Mouse (Mus musculus): ENCODE measurements around the gene Mta1.

The Mta1 gene

DNA sequence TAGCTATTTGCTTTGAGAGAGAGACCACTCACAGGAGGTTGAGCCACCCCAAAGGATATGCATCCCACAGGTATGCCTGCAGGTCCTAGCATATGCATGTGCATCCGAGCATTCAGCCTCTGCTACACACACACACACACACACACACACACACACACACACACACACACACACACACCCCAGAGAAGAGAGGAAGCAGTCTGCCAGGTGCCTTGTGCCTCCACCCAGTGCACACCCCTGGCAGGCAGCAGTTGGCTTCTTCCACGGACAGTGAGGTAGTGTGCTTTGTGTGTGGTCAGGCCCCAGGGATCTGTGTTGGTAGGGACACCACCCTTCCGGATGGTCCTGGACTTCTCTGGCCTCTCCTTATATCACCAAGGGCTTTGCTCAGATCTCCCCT lies 51.8 kb downstream of the Mta1 start:
- no peak for DNase-seq

DNA sequence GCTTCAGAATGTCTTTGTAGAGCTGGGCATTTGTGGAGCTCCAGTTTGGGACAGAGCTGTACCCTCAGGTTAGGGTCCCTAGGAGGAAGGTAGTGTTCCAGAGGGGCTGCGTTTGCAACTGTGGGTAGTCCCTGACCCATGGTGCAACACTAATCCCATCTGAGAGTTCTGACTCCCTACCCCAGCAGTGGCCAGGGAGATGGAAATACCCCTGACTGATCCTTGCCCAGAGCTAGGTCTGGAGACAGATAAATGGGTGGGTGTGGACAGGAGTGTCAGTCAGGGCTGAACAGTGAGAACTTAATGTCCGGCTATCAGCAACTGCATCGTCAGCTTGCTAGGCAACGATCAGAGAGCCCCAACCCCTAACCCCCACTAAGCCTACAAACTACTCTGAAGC lies 52.5 kb downstream of the Mta1 start:
- no peak for DNase-seq

DNA sequence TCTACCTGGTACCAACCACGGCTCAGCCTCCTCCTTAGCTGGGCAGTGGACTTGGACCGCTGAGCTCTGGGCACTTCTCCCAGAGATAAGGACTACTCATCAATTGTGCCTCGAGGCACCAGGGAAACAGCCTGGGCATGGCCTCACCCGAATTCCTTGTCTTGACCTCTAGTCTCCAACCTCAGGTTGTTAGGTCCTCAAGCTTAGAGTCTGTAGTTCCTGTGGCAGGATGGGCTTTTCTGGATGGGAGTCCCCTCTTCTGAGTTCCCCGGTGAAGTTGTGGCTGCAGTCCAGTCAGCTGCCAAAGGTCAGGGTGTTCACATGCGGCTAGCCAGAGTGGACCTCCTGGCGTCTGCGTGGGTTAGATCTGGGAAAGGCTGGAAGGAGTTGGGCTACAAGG lies 53.0 kb downstream of the Mta1 start:
- no peak for DNase-seq

DNA sequence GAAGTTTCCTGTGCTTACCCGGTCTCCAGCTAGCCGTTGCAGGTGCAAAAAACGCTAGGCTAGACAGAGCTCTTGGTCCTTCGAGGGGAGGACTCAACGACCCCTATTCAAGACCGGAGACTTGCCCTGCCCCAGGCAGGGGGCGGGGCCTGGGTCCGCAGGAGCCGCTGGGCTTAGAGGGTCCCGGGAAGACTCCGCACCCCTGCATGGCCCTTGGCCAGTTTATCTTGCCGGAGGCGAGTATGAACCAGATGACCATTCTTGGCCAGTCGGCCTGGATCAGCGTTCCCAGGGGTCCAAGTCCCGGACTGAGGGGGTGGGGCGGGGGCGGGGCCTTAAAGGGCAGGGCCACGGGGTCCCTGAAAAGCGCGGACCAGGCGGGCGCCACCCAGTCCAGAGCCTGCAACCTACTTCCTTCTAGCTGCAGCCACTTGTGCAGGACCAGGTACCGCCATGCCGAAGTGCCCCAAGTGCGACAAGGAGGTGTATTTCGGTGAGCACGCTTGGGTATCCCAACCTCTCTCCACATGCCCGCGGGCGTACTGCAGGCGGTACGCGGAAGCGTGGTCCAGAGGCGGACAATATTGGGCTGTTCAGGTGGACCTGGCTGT lies 53.7 kb downstream of the Mta1 start:
- no peak for DNase-seq

DNA sequence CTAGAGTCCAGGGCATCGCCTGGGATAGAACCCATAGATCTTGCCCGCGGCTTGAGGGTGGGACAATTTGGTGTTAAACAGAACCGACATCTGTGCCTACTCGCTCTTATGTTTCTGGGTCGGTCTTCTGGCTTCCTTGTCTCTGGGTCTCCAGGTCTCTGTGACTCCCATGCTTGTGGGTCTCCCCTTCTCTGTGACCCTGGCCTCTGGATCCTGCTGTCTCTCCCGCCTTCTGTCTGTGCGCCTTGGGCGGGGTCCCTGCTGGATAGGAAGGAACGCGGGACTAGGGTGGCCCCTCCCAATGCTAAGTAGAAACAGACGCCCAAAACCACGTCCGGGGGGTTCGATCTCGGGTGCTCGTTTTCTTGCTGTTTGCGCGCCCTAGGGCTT lies 54.2 kb downstream of the Mta1 start:
- DNase-seq: no peak

DNA sequence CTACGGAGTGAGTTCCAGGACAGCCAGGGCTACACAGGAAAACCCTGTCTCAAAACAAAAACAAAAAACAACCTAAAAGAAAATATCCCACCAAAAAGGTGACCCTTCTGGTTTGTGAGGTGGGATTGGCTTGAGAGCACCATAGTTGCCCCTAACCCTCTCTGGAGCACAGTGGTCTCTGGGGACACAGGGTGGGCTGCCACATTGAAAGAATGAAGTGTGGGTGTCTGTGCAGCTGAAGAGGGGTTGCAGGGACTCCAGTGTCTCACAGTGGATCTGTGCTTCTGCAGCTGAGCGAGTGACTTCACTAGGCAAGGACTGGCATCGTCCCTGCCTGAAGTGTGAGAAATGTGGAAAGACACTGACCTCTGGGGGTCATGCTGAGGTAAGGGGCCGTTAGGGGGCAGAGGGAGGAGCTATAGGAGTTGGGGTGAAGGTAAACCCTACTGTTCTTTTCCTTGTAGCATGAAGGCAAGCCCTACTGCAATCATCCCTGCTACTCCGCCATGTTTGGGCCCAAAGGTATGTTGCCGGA lies 55.0 kb downstream of the Mta1 start:
- no peak for DNase-seq

DNA sequence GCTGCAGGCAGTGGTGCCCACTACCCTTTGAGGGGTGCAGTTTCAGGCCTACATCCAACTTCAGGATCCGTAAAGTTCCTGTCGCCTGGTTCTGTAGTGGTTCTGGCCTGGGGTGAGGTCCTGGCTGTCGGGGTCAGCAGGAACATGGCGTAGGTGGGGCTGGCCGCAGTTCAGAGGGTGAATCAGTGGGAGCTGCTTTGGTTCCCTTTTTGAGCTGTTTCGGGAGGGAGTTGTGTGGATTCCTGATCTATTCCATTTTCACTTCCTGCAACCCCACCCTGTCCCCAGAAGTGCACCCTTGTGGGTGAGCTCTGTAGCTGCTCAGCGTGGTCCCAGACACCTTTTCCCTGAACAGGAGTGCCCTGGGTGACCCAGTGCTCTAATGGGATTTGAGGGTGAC lies 55.9 kb downstream of the Mta1 start:
- no peak for DNase-seq

DNA sequence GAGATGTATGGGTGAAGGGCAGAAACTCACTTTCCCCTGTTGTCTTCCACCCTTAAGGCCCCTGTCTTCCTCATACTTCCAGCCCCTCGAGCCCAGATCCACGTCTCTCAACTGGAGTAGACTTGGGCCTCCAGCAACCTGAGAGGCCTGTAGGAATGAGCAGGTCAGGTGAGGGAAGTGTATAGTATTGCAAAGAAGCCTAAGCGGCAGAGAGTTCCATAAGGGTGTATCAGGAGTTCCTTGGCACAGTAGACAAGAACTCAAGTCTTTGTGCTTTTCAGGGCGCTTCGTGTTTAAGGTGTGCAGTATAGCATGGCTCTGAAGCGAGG lies 56.6 kb downstream of the Mta1 start:
- DNase-seq: no peak

DNA sequence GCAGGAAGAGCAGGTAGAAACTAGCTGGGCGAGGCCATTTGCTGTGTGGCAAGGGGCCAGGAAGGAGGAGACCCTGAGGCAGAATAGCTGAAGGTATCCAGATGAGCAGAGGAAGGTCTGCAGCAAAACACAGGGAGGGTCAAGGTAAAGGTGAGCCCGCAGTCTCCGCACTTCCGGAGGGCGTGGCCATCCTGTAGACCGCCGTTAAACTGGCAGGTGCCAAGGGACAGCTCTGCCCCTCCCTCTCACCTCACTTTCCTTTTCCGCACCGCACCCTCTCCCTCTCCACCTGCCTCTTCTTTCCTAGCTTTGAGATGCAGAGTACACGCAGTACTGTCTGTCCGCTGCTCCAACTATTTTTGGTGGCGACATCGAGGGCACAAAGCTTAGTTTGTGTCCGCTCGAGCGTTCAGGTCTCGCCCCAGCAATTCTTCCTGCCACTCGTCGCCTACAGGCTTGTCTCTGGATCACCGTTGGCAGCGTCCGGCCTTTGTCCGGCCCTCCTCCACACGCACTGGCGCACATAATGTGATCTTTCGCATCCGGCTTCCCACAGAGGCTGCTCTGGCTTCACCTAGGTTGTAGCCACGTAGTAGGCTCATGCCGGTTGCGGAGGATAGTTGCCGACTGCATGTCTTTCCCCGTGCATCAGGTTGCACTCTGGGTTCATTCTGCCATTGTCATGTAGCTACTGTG lies 57.1 kb downstream of the Mta1 start:
- peak; percentile 21 for DNase-seq

DNA sequence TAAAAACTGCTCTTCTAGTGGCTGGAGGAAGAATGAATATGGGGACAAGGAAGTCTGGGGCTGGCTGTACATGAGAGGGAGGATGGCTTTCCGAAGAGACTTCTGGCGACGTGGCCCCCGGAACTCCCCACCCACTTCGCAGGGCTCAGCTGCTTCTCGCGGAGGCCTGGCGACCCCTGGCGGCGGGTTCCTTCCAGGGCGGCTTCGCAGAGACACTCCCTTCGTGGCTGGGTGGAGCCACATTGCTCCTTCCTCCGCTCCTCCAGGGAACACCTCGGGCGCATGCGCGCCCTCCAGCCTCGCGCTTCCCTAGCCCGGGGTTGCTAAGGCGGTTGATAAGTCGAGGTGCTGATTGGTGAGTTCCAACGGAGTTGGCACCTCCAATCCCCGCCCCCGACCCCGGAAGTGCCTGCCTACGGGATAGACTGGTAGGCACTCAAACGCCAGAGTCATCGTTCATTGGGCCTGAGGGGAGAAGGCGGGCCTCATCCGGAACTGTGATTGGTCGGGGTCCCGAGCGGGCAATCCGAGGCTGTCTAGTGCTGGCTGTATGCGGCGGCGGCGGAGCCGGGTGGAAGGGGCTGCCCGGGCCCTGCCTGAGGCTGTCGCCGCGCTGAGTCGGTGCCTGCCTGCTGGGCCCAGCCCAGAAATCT lies 57.9 kb downstream of the Mta1 start, which contains the start of gene Tedc1:
Gene Tedc1, plus strand, starts transcription at position 535 of the 653 bp plus-strand sequence.
- peak; percentile 99 for DNase-seq

DNA sequence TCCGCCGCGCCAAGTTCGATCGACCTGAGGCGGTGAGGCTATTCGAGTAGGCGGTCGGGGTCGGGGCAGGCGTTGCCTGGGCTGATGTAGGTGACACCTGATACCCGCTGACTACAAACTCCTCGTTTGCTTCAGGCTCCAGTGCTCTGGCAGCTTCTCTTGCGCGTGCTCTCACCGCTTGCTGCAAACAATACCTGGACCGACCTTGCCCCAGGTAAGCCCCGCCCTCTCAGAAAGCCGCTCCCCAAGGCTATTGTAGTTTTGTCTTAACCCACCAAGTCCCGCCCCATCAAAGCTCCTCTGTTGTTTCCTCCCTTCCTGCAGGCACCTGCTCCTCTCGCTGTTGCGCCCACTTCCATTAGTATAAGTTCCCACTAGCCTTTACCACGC lies 58.5 kb downstream of the Mta1 start:
- no peak for DNase-seq

DNA sequence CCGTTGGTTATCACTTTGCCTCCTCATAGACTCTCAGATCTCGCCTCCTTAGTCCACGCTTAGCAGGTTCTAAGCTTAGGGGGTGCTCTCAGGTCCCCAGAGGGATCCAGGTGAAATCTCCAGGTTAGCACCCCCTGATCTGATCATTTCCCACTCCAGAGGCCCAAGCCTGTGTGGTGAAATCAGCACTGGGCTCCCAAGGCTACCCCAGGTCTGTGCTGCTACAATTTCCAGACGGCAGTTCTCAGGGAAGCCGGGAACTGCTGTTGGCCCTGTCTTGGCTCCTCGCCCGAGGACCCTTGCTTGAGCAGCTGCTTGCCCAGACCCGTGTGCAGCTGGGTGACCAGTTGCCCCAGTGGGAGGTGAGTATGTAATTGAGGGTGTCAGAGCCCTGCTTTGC lies 58.9 kb downstream of the Mta1 start:
- DNase-seq: no peak

DNA sequence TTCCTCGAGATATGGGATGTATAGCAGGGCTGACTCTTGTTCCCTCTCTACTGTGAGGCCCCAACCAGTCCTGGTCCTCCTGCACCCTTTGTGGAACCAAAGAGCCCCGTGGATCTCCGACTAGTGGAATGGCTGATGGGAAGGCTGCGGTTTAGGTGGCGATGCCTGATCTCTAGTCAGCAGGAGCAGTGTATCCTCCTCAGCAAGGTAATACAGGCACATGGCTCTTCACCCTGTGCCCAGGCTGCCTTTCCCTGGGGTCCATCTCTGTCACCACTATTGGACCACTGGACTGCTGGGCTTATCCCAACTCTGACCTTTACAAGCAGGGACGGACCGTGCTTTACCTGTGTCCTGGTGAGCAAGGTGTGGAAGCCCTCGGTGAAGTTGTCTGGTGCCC lies 59.4 kb downstream of the Mta1 start:
- DNase-seq: no peak

DNA sequence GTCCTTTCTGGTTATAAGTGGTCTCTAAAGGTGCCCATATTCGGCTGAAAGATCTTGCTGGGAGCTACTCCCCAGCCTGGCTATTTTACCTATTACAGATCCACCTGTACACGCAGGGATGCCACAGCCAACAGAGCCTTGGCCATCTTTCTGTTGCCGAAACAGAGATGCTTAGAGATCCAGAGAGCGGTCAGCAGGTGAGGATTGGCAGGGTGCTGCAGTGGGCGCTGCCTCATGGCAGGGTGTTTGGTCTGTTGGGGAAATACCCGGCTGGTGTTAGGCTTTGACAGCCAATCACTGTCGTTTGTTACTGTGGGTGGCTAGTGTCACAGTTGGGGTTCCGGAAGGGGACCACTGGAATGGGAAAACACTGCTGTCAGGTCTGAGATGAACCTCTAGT lies 59.9 kb downstream of the Mta1 start:
- no peak for DNase-seq

DNA sequence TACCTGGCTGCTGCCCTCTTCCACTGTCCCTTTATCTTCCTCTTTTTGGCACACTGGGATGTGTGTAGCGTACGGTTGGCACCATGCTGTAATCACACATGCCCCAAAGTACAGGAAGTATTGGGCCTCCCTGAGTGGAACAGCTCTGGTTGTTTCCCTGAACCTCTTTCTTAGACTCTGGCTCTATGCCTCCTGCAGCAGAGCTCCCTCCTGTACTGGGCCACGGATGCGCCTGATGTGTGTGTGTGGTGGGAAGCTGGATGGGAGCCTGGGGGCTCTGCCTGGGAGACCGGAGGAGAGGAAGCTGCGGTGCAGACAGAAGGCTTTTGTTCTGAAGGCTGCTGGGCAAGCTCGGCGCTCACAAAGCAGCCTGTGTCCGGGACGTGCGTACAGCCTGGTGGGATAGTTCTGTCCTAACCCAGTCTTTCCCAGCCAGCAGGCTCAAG lies 65.5 kb downstream of the Mta1 start:
- peak; percentile 79 for DNase-seq

DNA sequence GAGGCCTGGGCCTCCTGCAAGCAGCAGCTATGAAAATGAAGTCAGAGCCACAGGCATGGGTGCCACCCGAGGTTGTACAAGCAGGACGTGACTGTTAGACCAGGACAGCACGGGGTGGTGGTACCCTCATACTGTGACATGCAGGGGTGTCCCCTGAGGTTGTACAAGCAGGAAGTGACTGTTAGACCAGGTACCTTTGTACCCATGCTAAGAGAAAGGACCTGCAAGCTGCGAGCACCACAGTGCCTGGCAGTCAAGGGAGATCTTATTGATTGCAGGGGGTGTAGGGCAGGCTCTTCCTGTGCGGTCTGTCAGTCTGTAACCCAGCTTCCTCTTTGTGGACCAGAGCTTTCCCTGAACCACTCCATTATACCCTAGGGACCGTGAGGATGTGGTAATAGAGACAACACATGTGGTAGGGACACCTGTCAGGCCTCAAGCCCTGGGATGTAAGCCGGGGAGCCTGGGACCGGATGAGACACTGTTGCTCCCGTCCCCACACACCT lies 70.0 kb downstream of the Mta1 start:
- no peak for DNase-seq

DNA sequence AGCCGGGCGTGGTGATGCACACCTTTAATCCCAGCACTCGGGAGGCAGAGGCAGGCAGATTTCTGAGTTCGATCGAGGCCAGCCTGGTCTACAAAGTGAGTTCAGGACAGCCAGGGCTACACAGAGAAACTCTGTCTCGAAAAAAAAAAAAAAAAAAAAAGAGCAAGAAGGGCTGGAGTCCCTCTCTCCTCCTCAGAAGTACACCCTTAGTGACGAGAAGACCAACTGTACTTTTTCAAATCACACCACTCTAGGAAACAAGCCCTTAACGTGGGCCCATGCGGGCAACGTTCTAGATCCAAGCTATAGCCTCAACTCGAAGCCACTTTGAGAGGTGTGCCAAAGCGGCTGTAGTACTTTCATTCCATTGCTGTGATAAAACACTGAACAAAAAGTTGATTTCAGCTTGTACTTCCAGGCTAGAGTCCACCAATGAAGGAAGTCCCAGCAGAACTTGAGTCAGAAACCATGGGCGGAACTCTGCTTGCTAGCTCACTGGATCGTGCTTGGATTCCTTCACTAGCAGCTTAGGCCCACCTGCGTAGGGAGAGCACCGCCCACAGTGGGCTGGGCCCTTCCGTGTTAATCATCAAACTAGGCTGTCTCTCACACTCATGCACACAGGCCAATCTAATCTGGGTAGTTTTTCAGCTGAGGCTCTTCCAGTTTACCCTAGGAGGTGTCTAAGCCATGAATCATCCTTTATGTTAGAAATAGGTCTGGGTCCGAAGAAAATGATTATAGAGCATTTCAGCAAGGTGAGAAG lies 79.1 kb downstream of the Mta1 start:
- no peak for DNase-seq

DNA sequence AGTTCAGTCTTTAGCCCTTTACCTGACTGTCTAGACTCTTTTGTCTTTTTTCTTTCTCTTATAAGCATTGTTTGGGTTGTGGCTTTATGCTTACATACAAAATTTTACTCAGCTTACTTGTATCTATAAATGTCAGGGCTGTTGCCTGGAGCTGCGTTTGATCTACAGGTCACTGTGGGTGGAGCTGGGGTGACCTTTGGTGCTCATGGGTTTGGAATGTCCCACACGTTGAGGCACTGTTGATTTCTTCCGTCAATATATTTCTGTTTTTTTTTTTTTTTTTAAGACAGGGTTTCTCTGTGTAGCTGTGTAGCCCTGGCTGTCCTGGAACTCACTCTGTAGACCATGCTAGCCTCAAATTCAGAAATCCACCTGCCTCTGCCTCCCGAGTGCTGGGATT lies 82.9 kb downstream of the Mta1 start:
- DNase-seq: no peak

DNA sequence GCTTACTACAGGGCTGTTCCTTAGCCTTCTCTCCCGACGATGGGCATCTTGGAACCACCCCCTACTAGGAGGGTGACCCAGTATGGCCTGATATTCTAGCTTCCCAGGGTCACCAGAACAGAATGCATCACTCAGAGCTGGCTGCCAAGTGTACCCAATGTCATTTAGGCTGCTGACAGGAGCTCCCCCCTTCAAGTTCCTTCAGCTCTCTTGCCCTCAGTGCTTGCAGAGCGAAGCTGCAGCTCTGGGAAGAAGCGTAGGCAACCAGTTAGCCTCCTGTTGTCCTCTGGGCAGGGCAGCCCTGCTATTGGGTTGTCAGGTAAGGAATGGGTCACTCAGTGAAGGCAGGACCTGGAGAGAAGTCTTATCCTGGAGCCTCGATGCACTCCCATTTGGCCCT lies 86.9 kb downstream of the Mta1 start:
- no peak for DNase-seq

DNA sequence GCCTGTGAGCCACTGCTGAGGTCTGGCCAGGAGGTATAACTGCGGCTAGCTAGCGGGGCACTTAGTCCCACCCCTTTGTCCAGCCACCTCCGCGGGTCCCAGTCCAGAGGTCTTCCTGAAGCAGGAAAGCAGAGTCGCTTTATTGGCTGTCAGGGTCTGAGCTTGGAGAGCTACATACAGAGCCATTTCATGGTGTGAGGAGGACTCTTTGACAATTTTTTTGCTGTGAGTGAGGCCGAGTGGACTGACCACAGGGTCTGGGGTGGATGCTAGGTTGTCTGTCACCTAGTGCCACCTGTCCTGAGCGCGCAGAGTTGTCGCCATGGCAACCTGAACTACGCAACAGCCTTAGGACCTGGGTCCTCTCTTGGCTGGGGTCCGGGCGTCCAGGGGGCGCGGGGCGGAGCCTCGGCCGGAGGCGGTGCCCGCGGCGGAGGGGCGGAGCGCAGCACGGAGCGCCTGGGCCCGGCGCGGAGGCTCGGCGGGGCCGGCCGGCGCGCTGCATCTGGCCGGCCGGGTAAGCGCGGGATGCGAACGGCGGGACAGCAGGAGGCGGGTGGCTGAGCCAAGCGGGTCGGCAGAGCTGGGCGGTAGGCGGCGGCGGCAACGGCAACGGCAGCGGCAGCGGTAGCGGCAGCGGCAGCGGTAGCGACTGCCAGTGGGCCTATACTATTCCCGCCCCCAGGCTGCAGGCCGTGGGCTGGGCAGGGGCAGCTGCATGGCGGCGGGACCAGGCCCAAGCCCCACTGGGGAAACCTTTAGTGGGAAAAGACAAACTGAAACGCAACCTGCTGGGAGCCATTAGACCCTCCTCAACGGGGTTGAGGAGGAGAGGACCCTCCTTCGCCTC lies 87.6 kb downstream of the Mta1 start, which contains the start of gene Tmem121:
Gene Tmem121, plus strand, starts transcription at position 489 of the 850 bp plus-strand sequence.
- DNase-seq: no peak

DNA sequence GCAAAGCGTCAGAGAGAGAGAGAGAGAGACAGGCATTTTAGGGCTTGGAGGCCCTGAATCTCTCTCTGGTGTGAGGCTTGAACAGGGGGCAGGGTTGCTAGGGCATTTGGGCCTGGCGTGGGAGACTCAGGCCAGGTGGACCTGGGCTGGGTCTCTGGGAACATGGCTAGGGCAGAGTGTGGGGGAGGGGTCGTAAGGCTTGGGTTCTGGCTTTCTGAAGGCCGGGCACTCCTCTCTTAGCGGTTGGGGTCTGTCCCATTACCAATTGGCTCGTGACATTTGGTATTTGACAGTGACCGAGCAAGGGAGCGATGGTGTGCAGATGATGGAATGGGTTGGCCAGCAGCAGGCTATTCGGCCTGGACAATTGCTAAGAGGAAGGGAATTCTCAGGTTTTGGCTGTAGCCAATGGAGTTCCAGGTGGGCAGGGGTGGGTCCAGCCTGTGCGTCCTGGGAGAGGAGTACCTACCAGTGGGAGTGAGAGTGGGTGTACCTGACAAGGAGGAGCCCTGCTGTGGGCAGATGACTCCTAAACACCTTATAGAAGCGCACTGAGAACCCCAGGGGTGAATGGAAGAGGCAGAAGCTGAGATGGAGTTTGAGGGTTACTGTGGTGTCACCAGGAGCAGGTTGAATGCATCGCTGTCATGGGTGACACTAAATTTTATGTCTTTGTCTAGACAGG lies 88.4 kb downstream of the Mta1 start:
- DNase-seq: no peak

All from layer of hippocampus, adult 9-11 months (tissue).